Mouse (Mus musculus) intestine, embryonic 16.5 days (tissue): ENCODE results near the gene C1qtnf2. TPM values are rescaled to one million over a fixed set of nuclear protein-coding genes. Genes with fewer than 3 reads are reported as not detected.

Experiments used
- ATAC-seq: fragments of 200-750 bp; cut with Nextera tagmentation; 2 replicates; pipeline ENCODE4 v1.8.0; 2017; ENCODE audit warnings: moderate TSS enrichment, moderate library complexity
- H3K27ac ChIP-seq: fragments of 300-500 bp; sonication (generic); 2 replicates; pipeline ENCODE4 v1.5.1; 2014; ENCODE audit warnings: mild to moderate bottlenecking, low read length
- H3K27me3 ChIP-seq: fragments of 300-500 bp; sonication (generic); replicated peaks from 2 replicates; pipeline ENCODE4 v1.6.1; 2014; ENCODE audit warnings: low read length, control low read depth, mixed read lengths; ENCODE audit not compliant: control insufficient read depth, insufficient read depth
- H3K36me3 ChIP-seq: fragments of 300-500 bp; sonication (generic); 2 replicates; pipeline ENCODE4 v1.6.1; 2014; ENCODE audit warnings: low read length, control low read depth; ENCODE audit not compliant: control insufficient read depth, insufficient read depth
- H3K4me1 ChIP-seq: fragments of 300-500 bp; sonication (generic); 2 replicates; pipeline ENCODE4 v1.6.1; 2014; ENCODE audit warnings: low read length, control low read depth, mixed read lengths; ENCODE audit not compliant: control insufficient read depth, insufficient read depth
- H3K4me2 ChIP-seq: fragments of 300-500 bp; sonication (generic); 2 replicates; pipeline ENCODE4 v1.6.1; 2014; ENCODE audit warnings: low read depth, low read length, control low read depth
- H3K4me3 ChIP-seq: fragments of 300-500 bp; sonication (generic); 2 replicates; pipeline ENCODE4 v1.5.1; 2014; ENCODE audit warnings: mild to moderate bottlenecking, low read length
- H3K9ac ChIP-seq: fragments of 300-500 bp; sonication (generic); 2 replicates; pipeline ENCODE4 v1.6.1; 2014; ENCODE audit warnings: low read depth, low read length
- H3K9me3 ChIP-seq: fragments of 300-500 bp; sonication (generic); 2 replicates; pipeline ENCODE4 v1.6.1; 2016; ENCODE audit warnings: low read length, control low read depth; ENCODE audit not compliant: control insufficient read depth
- WGBS: fragments of 180-500 bp; shearing (Covaris S2); extraction: QIAGEN DNeasy Blood & Tissue Kit; methylation state at CpG from one replicate; pipeline ENCODE4 v1.1.7; 2014; 5-methylcytosine and 5-hydroxymethylcytosine counted together
- polyA plus RNA-seq: library from polyadenylated mRNA; unstranded; fragments of >200 nt; fragmentation: Nextera tagmentation; extraction: Ambion mirVana; gene quantifications from 2 replicates; pipeline ENCODE4 v1.2.1, GENCODE M21; 2015

C1qtnf2 gene
- polyA plus RNA-seq, 1 experiment from 2014 or later = 7.0 TPM

DNA sequence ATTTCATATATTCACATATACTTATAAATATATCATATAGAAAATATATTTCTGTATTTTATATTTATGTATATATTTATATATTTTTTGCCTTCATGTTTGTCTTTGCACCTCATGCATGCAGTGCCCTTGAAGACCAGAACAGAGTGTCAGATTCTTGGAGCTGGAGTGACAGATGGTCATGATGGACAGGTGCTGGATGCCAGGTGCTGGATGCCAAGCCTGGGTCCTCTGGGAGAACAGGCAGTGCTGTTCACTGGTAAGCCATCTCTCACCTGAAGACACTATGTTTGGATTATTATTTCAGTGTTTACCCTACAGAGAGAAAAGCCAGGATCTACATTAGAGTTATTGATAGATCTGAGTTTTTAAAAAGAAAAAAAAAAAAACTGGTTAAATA is 44.7 kb downstream of the C1qtnf2 start:
- Histone ChIP-seq H3K36me3 (no peaks in the 10 kb centered on the region), H3K4me2 (no peak overlapping the region), H3K9me3 (no peaks in the 10 kb centered on the region), H3K27me3 (no peaks in the 10 kb centered on the region), H3K4me1 (0 out of 2 replicates have a peak, but pooled peaks cover 4% of the 10 kb centered on the region), H3K27ac (no peak overlapping the region), H3K9ac (no peak overlapping the region), H3K4me3 (no peak overlapping the region)
- no peak for ATAC-seq

DNA sequence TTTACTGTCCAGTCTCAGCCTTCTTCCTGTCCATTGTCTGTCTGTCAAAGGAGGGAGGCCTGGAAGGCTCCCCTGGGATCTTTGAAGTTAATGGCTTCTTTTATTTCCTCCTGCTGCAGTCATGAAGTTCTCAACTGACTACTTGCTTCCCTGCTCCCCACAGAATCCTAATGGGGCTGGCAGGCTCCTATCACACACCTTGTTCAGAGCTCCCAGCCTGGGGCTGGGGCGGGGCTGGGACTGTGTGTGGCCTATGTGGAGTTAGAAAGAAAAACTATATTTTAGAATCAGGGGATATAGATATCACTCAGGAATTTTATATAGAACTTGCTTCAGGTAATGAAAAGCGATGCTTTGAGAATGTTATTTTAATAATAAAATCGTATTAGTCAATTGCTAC is 46.4 kb downstream of the C1qtnf2 start:
- 79% methylated on average over 3 of the region's 3 CpGs for WGBS
- H3K4me2 ChIP-seq = no peak overlapping the region
- H3K9ac ChIP-seq = no peak overlapping the region
- no peaks in the 10 kb centered on the region for H3K9me3 ChIP-seq
- no peaks in the 10 kb centered on the region for H3K27me3 ChIP-seq
- H3K4me3 ChIP-seq = no peak overlapping the region
- ATAC-seq = peak; percentile 55; the same call in 1 of the 2 replicates
- H3K36me3 ChIP-seq = no peaks in the 10 kb centered on the region
- no peak overlapping the region for H3K27ac ChIP-seq
- H3K4me1 ChIP-seq = 0 out of 2 replicates have a peak, but pooled peaks cover 4% of the 10 kb centered on the region

DNA sequence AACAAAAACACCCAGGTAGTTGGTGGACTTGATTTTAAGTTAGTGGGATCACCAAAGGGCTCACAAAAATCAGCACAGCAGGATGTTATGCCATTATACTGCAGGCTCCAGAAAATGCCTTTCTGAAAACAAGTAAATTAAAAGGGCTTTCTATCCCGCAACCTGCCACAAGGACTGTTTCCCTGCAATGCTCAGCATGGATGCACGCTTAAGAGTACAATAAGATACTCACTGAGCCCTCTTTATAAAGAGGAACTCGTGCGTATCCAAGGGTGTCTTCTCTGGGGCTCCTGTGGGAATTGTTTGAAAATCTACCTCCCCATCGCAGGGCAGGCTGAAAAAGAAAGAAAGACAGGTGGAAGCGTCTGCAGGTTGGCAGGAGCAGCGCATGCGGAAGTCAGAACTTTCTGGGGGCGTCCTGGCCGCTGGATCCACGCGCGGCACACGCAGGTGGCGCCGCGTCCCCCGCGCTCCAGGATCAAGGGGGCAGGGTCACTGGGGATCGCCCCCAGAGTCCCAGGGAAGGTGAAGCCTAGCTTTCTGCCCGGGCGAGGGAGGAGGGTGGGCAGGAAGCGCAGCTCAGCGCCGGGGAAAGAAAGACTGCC is 54.1 kb downstream of the C1qtnf2 start:
- Histone ChIP-seq H3K4me2 (peak overlapping the region; percentile 79), H3K27me3 (no peaks in the 10 kb centered on the region), H3K4me1 (peaks cover 13% of the 10 kb centered on the region), H3K27ac (peak overlapping the region; percentile 84), H3K9ac (peak overlapping the region; percentile 87), H3K4me3 (peak overlapping the region; percentile 86), H3K9me3 (no peaks in the 10 kb centered on the region), H3K36me3 (0 out of 2 replicates have a peak, but pooled peaks cover 2% of the 10 kb centered on the region)
- ATAC-seq = peak; percentile 22
- 2% methylated on average over 21 of the region's 25 CpGs for WGBS

DNA sequence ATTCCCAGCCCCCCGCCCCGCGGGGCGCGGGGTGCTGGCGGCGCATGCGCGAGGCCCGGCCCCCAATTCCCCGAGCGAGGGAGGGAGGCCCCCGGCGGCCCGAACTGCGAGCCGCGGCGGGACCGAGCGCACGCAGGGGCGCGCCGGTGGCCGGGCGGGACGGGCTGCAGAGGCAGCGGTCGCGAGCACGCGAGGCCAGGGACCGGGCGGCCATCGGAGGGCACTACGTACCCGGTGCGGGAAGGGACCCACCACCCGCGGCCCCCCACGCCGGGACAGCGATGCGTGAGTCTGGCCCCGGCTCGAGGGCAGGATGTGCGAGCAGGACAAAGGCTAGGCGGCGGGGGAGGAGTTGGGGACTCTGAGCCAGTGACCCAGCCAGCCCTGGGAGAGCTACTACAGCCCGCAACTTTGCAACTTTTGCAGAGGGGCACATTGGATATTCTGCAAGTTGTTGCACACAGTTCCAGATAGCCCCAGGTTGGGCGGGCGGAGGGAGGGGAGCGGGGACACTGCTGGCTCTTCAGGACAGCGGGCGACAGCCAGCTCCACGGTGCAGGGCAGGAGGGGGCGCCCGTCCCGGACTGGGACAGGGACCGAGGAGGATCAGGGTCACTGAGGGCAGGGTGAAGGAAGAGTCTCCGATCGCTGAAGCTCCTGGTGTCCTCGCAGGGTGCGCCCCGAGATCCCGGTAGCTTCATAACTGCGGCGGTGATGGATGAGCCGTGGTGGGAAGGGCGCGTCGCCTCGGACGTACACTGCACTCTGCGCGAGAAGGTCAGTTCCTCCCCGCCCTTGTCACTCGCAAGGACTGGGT is 54.8 kb downstream of the C1qtnf2 start, which contains the start of gene Ccnjl:
TSS of gene Ccnjl (plus strand) at position 102 of the 817 bp plus-strand sequence.
- 0 out of 2 replicates have a peak, but pooled peaks cover 2% of the 10 kb centered on the region for H3K36me3 ChIP-seq
- ATAC-seq = peak; percentile 92
- H3K9ac ChIP-seq = peak within 1 kb of the TSS; percentile 87
- H3K27me3 ChIP-seq = no peaks in the 10 kb centered on the region
- WGBS = under 1% methylated on average over 71 of the region's 79 CpGs
- H3K27ac ChIP-seq = peak within 1 kb of the TSS; percentile 84
- H3K9me3 ChIP-seq = no peaks in the 10 kb centered on the region
- H3K4me1 ChIP-seq = peaks cover 13% of the 10 kb centered on the region
- H3K4me2 ChIP-seq = peak within 1 kb of the TSS; percentile 79
- H3K4me3 ChIP-seq = peak within 1 kb of the TSS; percentile 86

GRCm38 (mm10) chr11:43530043-43530442 is 56.0 kb downstream of the C1qtnf2 start:
- Histone ChIP-seq H3K27ac (no peak overlapping the region), H3K4me1 (peaks cover 13% of the 10 kb centered on the region), H3K9me3 (no peaks in the 10 kb centered on the region), H3K36me3 (0 out of 2 replicates have a peak, but pooled peaks cover 2% of the 10 kb centered on the region), H3K27me3 (no peaks in the 10 kb centered on the region), H3K9ac (peak overlapping the region; percentile 36; the same call in 1 of the 2 replicates), H3K4me3 (peak overlapping the region; percentile 24), H3K4me2 (peak overlapping the region; percentile 34)
- WGBS = 36% methylated on average over 3 of the region's 3 CpGs
- no peak for ATAC-seq

GRCm38 (mm10) chr11:43531619-43532018 is 57.5 kb downstream of the C1qtnf2 start:
- Histone ChIP-seq H3K4me1 (peaks cover 13% of the 10 kb centered on the region), H3K4me3 (no peak overlapping the region), H3K4me2 (no peak overlapping the region), H3K27ac (no peak overlapping the region), H3K27me3 (no peaks in the 10 kb centered on the region), H3K9ac (no peak overlapping the region), H3K36me3 (0 out of 2 replicates have a peak, but pooled peaks cover 2% of the 10 kb centered on the region), H3K9me3 (no peaks in the 10 kb centered on the region)
- ATAC-seq = no peak
- 66% methylated on average over 5 of the region's 5 CpGs for WGBS

DNA sequence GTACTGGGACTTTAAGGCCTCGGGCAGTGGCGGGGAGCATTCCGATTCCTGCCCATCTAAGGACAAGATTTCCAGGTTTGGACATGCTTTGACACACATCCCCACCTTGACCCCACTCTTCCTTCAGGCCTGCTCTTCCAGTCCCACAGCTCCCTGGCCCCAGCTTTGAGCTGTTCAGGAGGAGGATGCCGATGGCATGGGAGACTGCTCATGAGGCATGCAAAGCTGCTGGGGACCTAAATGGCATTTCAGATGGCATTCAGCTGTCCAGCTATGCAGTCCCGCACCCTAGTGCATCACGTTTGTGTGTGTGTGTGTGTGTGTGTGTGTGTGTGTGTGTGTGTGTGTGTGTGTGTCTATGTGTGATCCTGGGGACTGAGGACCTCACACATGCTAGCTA is 63.0 kb downstream of the C1qtnf2 start:
- WGBS = 84% methylated on average over 6 of the region's 6 CpGs

GRCm38 (mm10) chr11:43539863-43540262 is 65.8 kb downstream of the C1qtnf2 start:
- no peak overlapping the region for H3K4me2 ChIP-seq
- H3K36me3 ChIP-seq = peaks cover 2% of the 10 kb centered on the region; the same call in 1 of the 2 replicates
- no peak overlapping the region for H3K9ac ChIP-seq
- peak; percentile 52 for ATAC-seq
- H3K27me3 ChIP-seq = no peaks in the 10 kb centered on the region
- H3K4me3 ChIP-seq = no peak overlapping the region
- peaks cover 18% of the 10 kb centered on the region for H3K4me1 ChIP-seq
- 37% methylated on average over 6 of the region's 6 CpGs for WGBS
- H3K27ac ChIP-seq = no peak overlapping the region
- H3K9me3 ChIP-seq = no peaks in the 10 kb centered on the region

More for the DNA sequence above, 63.0 kb downstream of the C1qtnf2 start:
- H3K4me1 ChIP-seq = peaks cover 11% of the 10 kb centered on the region
- no peaks in the 10 kb centered on the region for H3K27me3 ChIP-seq
- no peak for ATAC-seq
- no peak overlapping the region for H3K4me2 ChIP-seq
- no peak overlapping the region for H3K9ac ChIP-seq
- no peak overlapping the region for H3K4me3 ChIP-seq
- no peak overlapping the region for H3K27ac ChIP-seq
- 0 out of 2 replicates have a peak, but pooled peaks cover 2% of the 10 kb centered on the region for H3K36me3 ChIP-seq
- no peaks in the 10 kb centered on the region for H3K9me3 ChIP-seq
